Mouse (Mus musculus): ENCODE results near the gene Syt2.

DNA sequence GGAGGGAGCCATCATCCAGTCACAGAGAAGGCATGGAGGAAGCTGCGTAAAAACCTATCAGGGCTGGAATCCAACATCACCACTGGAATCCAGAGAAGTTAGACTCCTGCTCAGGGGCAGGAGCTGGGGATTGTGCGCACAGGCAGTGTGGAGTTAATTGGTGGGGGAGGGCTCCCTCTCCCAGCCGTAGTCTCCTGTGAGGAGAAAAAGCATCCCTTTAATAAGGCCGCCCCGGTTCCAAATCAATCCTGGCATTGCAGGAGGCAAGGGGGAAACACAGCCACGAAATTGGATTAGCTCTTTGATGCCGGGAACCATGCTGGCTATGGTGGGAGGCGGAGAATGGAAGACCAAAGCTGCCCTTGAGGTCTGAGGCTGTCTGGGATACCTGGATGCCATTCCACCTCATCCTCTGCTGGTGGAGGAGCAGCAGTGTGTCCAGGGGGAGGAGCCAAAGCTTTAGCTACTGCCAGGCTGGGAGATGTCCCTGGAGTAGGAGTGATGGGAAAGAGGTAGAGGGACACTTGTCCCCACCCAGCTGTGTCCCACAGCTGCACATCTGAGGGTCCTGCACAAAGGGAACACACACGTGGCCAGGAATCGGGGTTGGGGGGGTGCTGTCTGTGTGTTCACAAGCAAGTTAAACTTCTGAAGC is 7.3 kb downstream of the Syt2 start:
- no peak for TF ChIP-seq CTCF (IDR thresholded peaks at IDR 0.05; ENCODE audit: low read depth)
- no peak for TF ChIP-seq EP300 (IDR thresholded peaks at IDR 0.05; ENCODE audit: low read depth)

All from liver, embryonic 14.5 days (tissue).